Mouse (Mus musculus) liver, embryonic 16.5 days (tissue): ENCODE results near the gene Taf1b. TPM values are rescaled to one million over a fixed set of nuclear protein-coding genes. Genes with fewer than 3 reads are reported as not detected.
"Not testable (repeated sequence)": the region's sequence is repeated elsewhere in the genome, so short reads cannot be mapped to it uniquely, and the experiment has no call there.

Experiments used
- ATAC-seq: fragments of 200-750 bp; cut with Nextera tagmentation; 2 replicates; pipeline ENCODE4 v1.8.0; 2017; ENCODE audit warnings: low read depth, mild to moderate bottlenecking, moderate number of reproducible peaks, moderate library complexity
- H3K27ac ChIP-seq: fragments of 300-500 bp; sonication (generic); 2 replicates; pipeline ENCODE4 v1.5.1; 2014; ENCODE audit warnings: mild to moderate bottlenecking, low read length
- H3K27me3 ChIP-seq: fragments of 300-500 bp; sonication (generic); 2 replicates; pipeline ENCODE4 v1.6.1; 2014; ENCODE audit warnings: low read depth, low read length, mixed read lengths; ENCODE audit not compliant: control insufficient read depth, insufficient read depth
- H3K36me3 ChIP-seq: fragments of 300-500 bp; sonication (generic); 2 replicates; pipeline ENCODE4 v1.6.1; 2014; ENCODE audit warnings: mild to moderate bottlenecking; ENCODE audit not compliant: control insufficient read depth, insufficient read depth
- H3K4me1 ChIP-seq: fragments of 300-500 bp; sonication (generic); 2 replicates; pipeline ENCODE4 v1.6.1; 2014; ENCODE audit warnings: low read depth, low read length, mixed read lengths; ENCODE audit not compliant: control insufficient read depth
- H3K4me2 ChIP-seq: fragments of 300-500 bp; sonication (generic); 2 replicates; pipeline ENCODE4 v1.6.1; 2014; ENCODE audit warnings: low read depth, low read length, mixed read lengths
- H3K4me3 ChIP-seq: fragments of 300-500 bp; sonication (generic); 2 replicates; pipeline ENCODE4 v1.5.1; 2014; ENCODE audit warnings: low read depth, mild to moderate bottlenecking, low read length
- H3K9ac ChIP-seq: fragments of 300-500 bp; sonication (generic); 2 replicates; pipeline ENCODE4 v1.6.1; 2014; ENCODE audit warnings: low read depth, low read length
- H3K9me3 ChIP-seq: fragments of 300-500 bp; sonication (generic); replicated peaks from 2 replicates; pipeline ENCODE4 v1.6.1; 2016; ENCODE audit warnings: low read length; ENCODE audit not compliant: control insufficient read depth
- WGBS: fragments of 180-500 bp; shearing (Covaris S2); extraction: QIAGEN DNeasy Blood & Tissue Kit; methylation state at CpG from one replicate; pipeline ENCODE4 v1.1.7; 2014; ENCODE audit not compliant: insufficient replicate concordance; 5-methylcytosine and 5-hydroxymethylcytosine counted together
- polyA plus RNA-seq: library from polyadenylated mRNA; unstranded; fragments of >200 nt; fragmentation: Nextera tagmentation; extraction: Ambion mirVana; gene quantifications from 2 replicates; pipeline ENCODE4 v1.2.1, GENCODE M21; 2015

Gene Taf1b
- polyA plus RNA-seq, 1 experiment from 2014 or later, result 7.1 TPM

DNA sequence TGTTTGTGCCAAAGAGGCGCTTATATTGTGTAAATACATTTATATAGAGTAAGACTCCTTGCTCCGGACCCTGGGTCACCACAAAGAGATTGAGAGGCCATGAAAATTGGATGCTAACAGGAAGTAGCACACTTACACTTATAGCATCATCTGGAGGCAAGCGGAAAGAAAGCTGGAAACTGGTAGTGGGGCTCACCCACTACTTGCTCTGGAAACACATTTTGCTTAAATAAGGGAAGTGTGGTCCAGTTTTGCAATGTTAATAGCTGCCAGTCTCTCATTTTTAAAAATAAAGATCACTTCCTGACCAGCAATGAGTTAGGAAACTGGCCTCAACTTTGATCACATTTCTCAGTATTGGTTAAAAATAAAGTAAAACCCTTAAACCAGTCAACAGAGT, 5.7 kb upstream of the Taf1b start:
- H3K9ac ChIP-seq, H3K27me3 ChIP-seq, ATAC-seq, H3K36me3 ChIP-seq, H3K4me3 ChIP-seq, H3K27ac ChIP-seq, H3K4me2 ChIP-seq, H3K9me3 ChIP-seq, H3K4me1 ChIP-seq: not testable (repeated sequence)
- WGBS, result 51% methylated on average over 3 of the region's 3 CpGs

- H3K27me3 ChIP-seq, result no peaks in the 10 kb centered on the region
- H3K4me2 ChIP-seq, result peak overlapping the region; percentile 18; the same call in 1 of the 2 replicates
- 0 out of 2 replicates have a peak overlapping the region, but pooled peaks have one; percentile 15 for H3K9ac ChIP-seq
- H3K4me1 ChIP-seq, result peaks cover under 1% of the 10 kb centered on the region; the same call in 1 of the 2 replicates
- 57% methylated on average over 9 of the region's 9 CpGs for WGBS
- no peaks in the 10 kb centered on the region for H3K36me3 ChIP-seq
- no peak for ATAC-seq
- no peaks in the 10 kb centered on the region for H3K9me3 ChIP-seq
- no peak overlapping the region for H3K27ac ChIP-seq
- no peak overlapping the region for H3K4me3 ChIP-seq
Observed at GRCm38 (mm10) chr12:24493011-24493410, 5.1 kb upstream of the Taf1b start.

GRCm38 (mm10) chr12:24493412-24493811, 4.7 kb upstream of the Taf1b start:
- no peak overlapping the region for H3K9ac ChIP-seq
- no peaks in the 10 kb centered on the region for H3K9me3 ChIP-seq
- no peaks in the 10 kb centered on the region for H3K27me3 ChIP-seq
- 49% methylated on average over 30 of the region's 30 CpGs for WGBS
- peak overlapping the region; percentile 29; the same call in 1 of the 2 replicates for H3K4me3 ChIP-seq
- peak overlapping the region; percentile 18; the same call in 1 of the 2 replicates for H3K4me2 ChIP-seq
- ATAC-seq, result no peak
- peaks cover 2% of the 10 kb centered on the region; the same call in 1 of the 2 replicates for H3K4me1 ChIP-seq
- no peak overlapping the region for H3K27ac ChIP-seq
- H3K36me3 ChIP-seq, result no peaks in the 10 kb centered on the region

DNA sequence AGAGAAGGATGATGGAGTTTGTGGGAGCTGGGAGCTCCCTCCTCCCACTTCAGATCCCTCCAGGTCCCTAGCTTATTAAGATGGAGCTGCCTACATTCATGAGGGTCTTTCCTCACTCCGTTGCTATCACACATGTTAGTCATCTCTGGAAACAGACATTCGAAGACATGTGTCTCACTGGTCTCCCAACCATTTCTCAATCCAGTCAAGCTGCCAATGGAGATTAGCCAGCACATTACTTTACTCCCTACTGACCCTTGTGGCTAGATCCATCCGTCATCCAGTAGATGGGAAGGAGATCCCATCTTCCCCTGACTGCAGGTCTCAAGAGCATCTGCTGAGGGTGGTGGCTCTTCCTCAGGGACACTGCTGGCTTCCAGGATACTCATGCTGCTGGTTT, 3.4 kb upstream of the Taf1b start:
- not testable (repeated sequence) for H3K36me3 ChIP-seq, H3K9ac ChIP-seq, ATAC-seq, H3K27me3 ChIP-seq, H3K4me3 ChIP-seq, H3K4me1 ChIP-seq, H3K9me3 ChIP-seq, H3K27ac ChIP-seq, H3K4me2 ChIP-seq
- WGBS, result 72% methylated on average over 2 of the region's 3 CpGs

- peak overlapping the region; percentile 59 for H3K4me2 ChIP-seq
- peak overlapping the region; percentile 73 for H3K9ac ChIP-seq
- peak overlapping the region; percentile 77 for H3K4me3 ChIP-seq
- ATAC-seq, result peak; percentile 30; the same call in 1 of the 2 replicates
- WGBS, result 2% methylated on average over 9 of the region's 9 CpGs
- not testable (repeated sequence) for H3K9me3 ChIP-seq, H3K27me3 ChIP-seq, H3K27ac ChIP-seq, H3K36me3 ChIP-seq, H3K4me1 ChIP-seq
Observed at GRCm38 (mm10) chr12:24498841-24499485, 804 bp downstream of the Taf1b start.

- no peak overlapping the region for H3K9ac ChIP-seq
- H3K27ac ChIP-seq, result no peak overlapping the region
- no peaks in the 10 kb centered on the region for H3K4me1 ChIP-seq
- H3K27me3 ChIP-seq, result no peaks in the 10 kb centered on the region
- H3K4me2 ChIP-seq, result no peak overlapping the region
- ATAC-seq, result no peak
- WGBS, result 19% methylated on average over 8 of the region's 8 CpGs
- H3K36me3 ChIP-seq, result no peaks in the 10 kb centered on the region; the same call in none of the 2 replicates
- no peaks in the 10 kb centered on the region for H3K9me3 ChIP-seq
- H3K4me3 ChIP-seq, result no peak overlapping the region
Observed at GRCm38 (mm10) chr12:24517118-24517517, 19.0 kb downstream of the Taf1b start.

DNA sequence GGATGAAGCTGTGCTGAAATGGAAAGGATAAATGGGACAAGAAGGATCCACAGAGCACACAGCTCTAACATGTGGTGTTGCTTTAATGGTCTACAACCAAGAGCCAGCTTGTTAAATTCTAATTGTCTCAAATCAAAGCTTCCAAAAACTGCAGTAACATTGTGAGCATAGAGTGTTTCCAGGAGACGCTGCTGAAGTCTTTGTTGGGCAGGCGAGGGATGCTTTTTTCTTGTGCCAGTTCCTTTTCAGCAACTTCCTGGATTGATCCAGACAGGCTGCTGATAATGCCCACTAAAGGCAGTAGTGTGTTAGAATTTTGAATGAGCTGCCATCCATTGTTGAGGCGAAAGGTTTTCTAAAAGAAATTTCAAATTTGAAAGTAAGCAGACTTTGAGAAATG, 22.9 kb downstream of the Taf1b start:
- H3K27me3 ChIP-seq, result no peaks in the 10 kb centered on the region
- no peaks in the 10 kb centered on the region for H3K9me3 ChIP-seq
- H3K4me3 ChIP-seq, result no peak overlapping the region
- no peaks in the 10 kb centered on the region; the same call in none of the 2 replicates for H3K36me3 ChIP-seq
- no peak overlapping the region for H3K27ac ChIP-seq
- H3K4me1 ChIP-seq, result no peaks in the 10 kb centered on the region
- no peak for ATAC-seq
- H3K4me2 ChIP-seq, result no peak overlapping the region
- WGBS, result 62% methylated on average over 3 of the region's 3 CpGs
- H3K9ac ChIP-seq, result no peak overlapping the region

GRCm38 (mm10) chr12:24525065-24525464, 26.9 kb downstream of the Taf1b start:
- not testable (repeated sequence) for H3K36me3 ChIP-seq, H3K4me1 ChIP-seq, H3K9me3 ChIP-seq, H3K9ac ChIP-seq, H3K4me2 ChIP-seq, H3K4me3 ChIP-seq, ATAC-seq, H3K27ac ChIP-seq, H3K27me3 ChIP-seq
- 70% methylated on average over 7 of the region's 7 CpGs for WGBS

- no peaks in the 10 kb centered on the region for H3K27me3 ChIP-seq
- no peak overlapping the region for H3K9ac ChIP-seq
- no peak for ATAC-seq
- H3K4me3 ChIP-seq, result no peak overlapping the region
- no peaks in the 10 kb centered on the region for H3K4me1 ChIP-seq
- no peaks in the 10 kb centered on the region for H3K9me3 ChIP-seq
- WGBS, result 26% methylated on average over 5 of the region's 5 CpGs
- H3K4me2 ChIP-seq, result no peak overlapping the region
- H3K36me3 ChIP-seq, result no peaks in the 10 kb centered on the region
- H3K27ac ChIP-seq, result no peak overlapping the region
Observed at GRCm38 (mm10) chr12:24536390-24536789, 38.2 kb downstream of the Taf1b start.
